Mouse (Mus musculus) cortical plate, adult 2 months (tissue): ENCODE measurements around the gene Crygb. TPM values are rescaled to one million over a fixed set of nuclear protein-coding genes. Genes with fewer than 3 reads are reported as not detected.
A peak's percentile ranks its signal among the peaks of the same experiment; 100 is the strongest.
"Not testable (repeated sequence)": the region's sequence is repeated elsewhere in the genome, so short reads cannot be mapped to it uniquely, and the experiment has no call there.

Experiments
- H3K27ac ChIP-seq: fragments of 200-500 bp; 2 replicates; pipeline ENCODE4 v1.5.1; 2012; ENCODE audit warnings: low read length, control low read depth, inconsistent platforms; ENCODE audit not compliant: insufficient read depth
- H3K4me1 ChIP-seq: fragments of 200-500 bp; 2 replicates; pipeline ENCODE4 v1.6.1; 2011; ENCODE audit warnings: low read length; ENCODE audit not compliant: control insufficient read depth, insufficient read depth
- H3K4me3 ChIP-seq: fragments of 200-500 bp; 2 replicates; pipeline ENCODE4 v1.5.1; 2011; ENCODE audit warnings: mild to moderate bottlenecking, low read length, control low read depth; ENCODE audit not compliant: insufficient read depth
- CTCF ChIP-seq: fragments of 200-500 bp; IDR thresholded peaks from 2 replicates; pipeline ENCODE4 v1.5.1; 2011; ENCODE audit warnings: mild to moderate bottlenecking, control low read depth, low read length; ENCODE audit not compliant: insufficient read depth; ENCODE audit errors: extremely low read depth
- POLR2A ChIP-seq: fragments of 200-500 bp; IDR thresholded peaks from 2 replicates; pipeline ENCODE4 v1.6.1; 2011; ENCODE audit warnings: mild to moderate bottlenecking, low read length, control low read depth; ENCODE audit not compliant: insufficient read depth; ENCODE audit errors: extremely low read depth
- polyA plus RNA-seq: library from polyadenylated mRNA; depleted of rRNA; stranded (reverse); fragments of >200 nt; gene quantifications from 2 replicates; pipeline ENCODE4 v1.2.3, GENCODE M21; 2012

Gene Crygb
- polyA plus RNA-seq, 1 experiment, result not detected

GRCm38 (mm10) chr1:65075607-65076006 lies 6.5 kb downstream of the Crygb start:
- H3K27ac ChIP-seq, result no peak overlapping the region
- TF ChIP-seq POLR2A, result no peak
- no peak for TF ChIP-seq CTCF
- H3K4me3 ChIP-seq, result no peak overlapping the region
- no peaks in the 10 kb centered on the region for H3K4me1 ChIP-seq

- no peak within 1 kb of the TSS for H3K4me3 ChIP-seq
- TF ChIP-seq CTCF (no peak), POLR2A (no peak)
- H3K4me1 ChIP-seq, result no peaks in the 10 kb centered on the region
- H3K27ac ChIP-seq, result no peak within 1 kb of the TSS
Observed at GRCm38 (mm10) chr1:65073589-65073988, 8.5 kb downstream of the Crygb start, which contains the start of gene Crygc. Gene Crygc (minus strand): TSS chr1:65073689.

GRCm38 (mm10) chr1:65067842-65068241 lies 14.2 kb downstream of the Crygb start:
- no peak for TF ChIP-seq CTCF
- TF ChIP-seq POLR2A, result no peak
- no peak overlapping the region for H3K4me3 ChIP-seq
- no peak overlapping the region for H3K27ac ChIP-seq
- H3K4me1 ChIP-seq, result no peaks in the 10 kb centered on the region

DNA sequence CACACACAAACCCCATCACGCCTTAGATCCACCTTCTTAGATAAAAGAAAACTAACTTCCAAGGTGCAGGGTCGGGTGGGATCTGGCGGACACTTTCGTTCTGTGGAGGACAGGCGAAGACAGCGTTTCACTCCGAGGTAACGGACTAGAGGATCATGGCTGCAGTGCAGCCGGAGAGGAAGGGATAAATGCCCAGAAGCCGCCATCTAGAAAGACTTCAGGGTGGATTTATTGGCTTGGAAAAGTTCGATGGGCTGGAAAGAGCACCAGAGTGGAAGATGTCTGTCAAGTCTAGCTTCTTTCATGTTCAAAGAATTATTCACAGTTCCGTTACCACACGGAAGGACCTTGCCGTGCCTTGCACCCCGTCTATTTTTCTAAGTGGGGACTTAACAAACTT lies 17.9 kb downstream of the Crygb start:
- Histone ChIP-seq H3K4me1 (no peaks in the 10 kb centered on the region), H3K4me3 (no peak overlapping the region), H3K27ac (no peak overlapping the region)
- TF ChIP-seq POLR2A (no peak), CTCF (no peak)

DNA sequence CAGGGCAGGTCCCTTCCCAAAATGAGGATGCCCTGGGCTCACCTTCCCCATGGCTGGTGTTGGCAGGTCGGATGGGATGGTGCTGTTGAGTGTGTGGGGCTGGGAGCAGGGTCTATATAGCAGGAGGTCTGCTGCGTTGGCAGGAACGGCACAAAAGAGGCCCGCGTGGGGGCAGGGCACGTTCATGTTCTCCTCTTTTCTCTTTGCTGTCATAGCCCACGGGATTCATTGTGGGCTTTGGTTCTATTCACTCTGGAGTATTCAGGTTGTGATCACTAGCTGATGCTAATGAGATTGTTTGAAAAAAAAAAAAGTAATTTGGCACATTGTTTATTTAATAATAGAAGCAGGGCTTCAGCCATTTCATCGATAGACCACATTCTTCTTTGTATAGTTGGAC lies 18.7 kb downstream of the Crygb start, which contains the start of gene Crygd:
Crygd (minus strand) TSS at position 101 of the 400 bp plus-strand sequence.
- TF ChIP-seq POLR2A, result no peak
- TF ChIP-seq CTCF, result no peak
- no peak within 1 kb of the TSS for H3K27ac ChIP-seq
- no peaks in the 10 kb centered on the region for H3K4me1 ChIP-seq
- H3K4me3 ChIP-seq, result no peak within 1 kb of the TSS

DNA sequence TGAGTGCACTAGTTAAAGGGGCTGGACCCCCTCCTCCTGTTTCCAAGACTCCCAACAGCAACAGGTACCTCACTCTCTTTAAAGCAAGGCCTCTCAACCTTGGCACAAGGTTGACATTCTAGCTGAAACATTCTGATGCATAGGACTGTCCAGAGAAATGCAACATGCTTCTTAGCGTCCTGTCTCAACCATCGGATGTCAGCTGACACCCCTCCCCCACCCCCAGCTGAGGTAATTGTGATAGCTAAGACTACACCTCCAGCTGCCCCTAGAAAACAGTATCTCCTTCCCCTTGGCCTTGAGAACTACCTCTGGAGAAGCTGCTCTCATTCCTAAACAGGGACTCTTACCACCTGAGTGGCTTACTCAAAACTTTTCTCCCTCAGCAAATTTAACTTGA lies 29.9 kb downstream of the Crygb start:
- no peak for TF ChIP-seq POLR2A
- TF ChIP-seq CTCF, result no peak
- no peak overlapping the region for H3K27ac ChIP-seq
- H3K4me1 ChIP-seq, result no peaks in the 10 kb centered on the region
- H3K4me3 ChIP-seq, result no peak overlapping the region

- H3K27ac ChIP-seq, result no peak overlapping the region
- H3K4me3 ChIP-seq, result no peak overlapping the region
- no peak for TF ChIP-seq POLR2A
- no peak for TF ChIP-seq CTCF
- H3K4me1 ChIP-seq, result no peaks in the 10 kb centered on the region
Observed at GRCm38 (mm10) chr1:65051696-65052095, 30.4 kb downstream of the Crygb start.

- H3K4me1 ChIP-seq, H3K4me3 ChIP-seq, H3K27ac ChIP-seq: not testable (repeated sequence)
Observed at GRCm38 (mm10) chr1:65050952-65051351, 31.1 kb downstream of the Crygb start, which contains the start of gene Cryge. Gene Cryge (minus strand): TSS chr1:65051149.

DNA sequence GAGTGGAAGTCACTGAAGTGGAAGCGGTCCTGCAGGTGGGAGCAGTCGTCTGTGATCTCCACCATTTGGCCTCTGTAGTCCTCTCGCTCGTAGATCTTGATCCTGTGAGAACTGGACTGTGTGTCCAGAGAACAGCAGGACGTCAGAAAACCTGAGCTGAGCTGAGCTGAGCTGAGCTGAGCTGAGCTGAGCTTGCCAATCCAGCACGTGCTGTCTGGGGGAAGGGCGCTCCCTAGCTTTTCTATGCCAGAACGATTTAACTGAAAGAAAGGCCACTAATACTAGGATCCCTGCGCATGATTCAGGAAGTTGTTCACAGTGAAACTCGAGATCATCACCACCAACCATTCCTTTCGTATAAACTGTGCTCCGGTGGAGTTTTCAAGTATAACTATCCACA lies 33.3 kb downstream of the Crygb start:
- no peaks in the 10 kb centered on the region for H3K4me1 ChIP-seq
- H3K4me3 ChIP-seq, result no peak overlapping the region
- TF ChIP-seq CTCF (no peak), POLR2A (no peak)
- H3K27ac ChIP-seq, result no peak overlapping the region

DNA sequence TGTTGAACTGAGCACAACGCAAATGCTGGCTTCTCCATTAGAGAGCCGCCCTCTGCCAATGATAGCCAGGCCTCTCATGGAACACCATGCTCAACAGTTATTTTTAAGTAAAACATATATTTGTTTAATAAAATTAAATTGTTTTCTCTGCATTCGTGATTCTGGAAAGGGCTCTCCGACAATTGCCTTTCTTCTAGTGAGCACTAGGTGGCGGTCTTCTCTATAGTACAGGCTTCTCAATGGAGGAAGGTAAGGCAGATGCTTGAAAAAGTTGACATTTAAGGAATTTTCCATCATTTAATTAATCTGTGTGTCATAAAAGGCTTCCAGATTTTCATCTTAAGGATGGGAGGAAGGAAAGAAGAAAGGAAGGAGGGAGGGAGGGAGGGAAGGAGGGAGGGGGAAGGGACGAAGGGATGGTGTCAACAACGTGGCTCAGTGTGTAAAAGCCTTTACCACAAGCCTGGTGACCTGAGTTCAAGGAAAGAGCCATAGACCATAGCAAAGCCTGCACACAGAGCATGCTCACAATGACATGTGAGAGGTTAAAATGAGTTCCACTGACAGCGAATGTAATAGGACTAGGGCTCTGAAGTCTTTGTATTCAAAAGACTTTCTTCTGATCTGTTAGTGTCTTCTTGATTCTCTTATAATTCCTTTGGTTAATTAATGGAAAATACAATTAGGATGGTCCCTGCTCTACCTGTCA lies 35.5 kb downstream of the Crygb start:
- no peaks in the 10 kb centered on the region for H3K4me1 ChIP-seq
- no peak for TF ChIP-seq POLR2A
- peak; percentile 51; the same call in 1 of the 2 replicates for TF ChIP-seq CTCF
- no peak overlapping the region; the same call in 1 of the 2 replicates for H3K4me3 ChIP-seq
- no peak overlapping the region for H3K27ac ChIP-seq
